Mouse (Mus musculus): ENCODE results near the gene Nyx. TPM values are rescaled to one million over a fixed set of nuclear protein-coding genes. Genes with fewer than 3 reads are reported as not detected.
A peak's percentile ranks its signal among the peaks of the same experiment; 100 is the strongest.

Nyx gene
- total and polyA plus RNA-seq, 3 experiments = 0.14 to 0.23 (median 0.23) TPM

DNA sequence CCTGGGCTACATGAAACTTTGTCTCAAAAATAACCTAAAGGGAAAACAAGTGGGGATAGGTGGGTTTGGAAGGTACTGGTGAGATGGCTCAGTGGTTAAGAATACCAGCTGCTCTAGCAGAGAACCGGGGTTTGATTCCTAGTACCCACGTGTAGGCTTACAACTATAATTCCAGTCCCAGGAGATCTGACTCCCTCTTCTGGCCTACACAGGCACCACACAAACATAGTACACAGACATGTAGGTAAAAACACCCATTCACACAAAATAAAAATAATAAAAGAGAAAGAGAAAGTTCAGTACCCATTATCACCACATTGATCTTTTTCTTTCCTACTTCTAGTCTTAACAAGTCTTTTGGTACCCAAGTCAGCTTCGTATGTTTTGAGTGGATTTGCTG, 6.0 kb downstream of the Nyx start:
- no peak for DNase-seq
- no peak overlapping the region for H3K9ac ChIP-seq (ENCODE audit: low read depth, low read length)
- no peak overlapping the region for H3K27ac ChIP-seq
- no peak for TF ChIP-seq EP300 (IDR thresholded peaks at IDR 0.05; ENCODE audit: insufficient read depth, low read depth, low read length)
- no peak for TF ChIP-seq CTCF (IDR thresholded peaks at IDR 0.05)
- no peak for TF ChIP-seq POLR2A (IDR thresholded peaks at IDR 0.05; ENCODE audit: insufficient read depth, low read depth, low read length)
- intact Hi-C loops (cut with DNase I) = no loop called here
- H3K79me2 ChIP-seq (replicated peaks; ENCODE audit: control insufficient read depth, insufficient read depth, low read length) = no peaks in the 10 kb centered on the region
- peaks cover 6% of the 10 kb centered on the region for H3K36me3 ChIP-seq (ENCODE audit: control insufficient read depth, insufficient read depth, low read length)
- no peak overlapping the region for H3K4me3 ChIP-seq
- H3K27me3 ChIP-seq (ENCODE audit: control insufficient read depth, insufficient read depth, low read length) = no peaks in the 10 kb centered on the region
- 76% methylated on average over 3 of the region's 3 CpGs for WGBS
- peaks cover 8% of the 10 kb centered on the region for H3K4me1 ChIP-seq (ENCODE audit: control insufficient read depth, insufficient read depth, low read length)

DNA sequence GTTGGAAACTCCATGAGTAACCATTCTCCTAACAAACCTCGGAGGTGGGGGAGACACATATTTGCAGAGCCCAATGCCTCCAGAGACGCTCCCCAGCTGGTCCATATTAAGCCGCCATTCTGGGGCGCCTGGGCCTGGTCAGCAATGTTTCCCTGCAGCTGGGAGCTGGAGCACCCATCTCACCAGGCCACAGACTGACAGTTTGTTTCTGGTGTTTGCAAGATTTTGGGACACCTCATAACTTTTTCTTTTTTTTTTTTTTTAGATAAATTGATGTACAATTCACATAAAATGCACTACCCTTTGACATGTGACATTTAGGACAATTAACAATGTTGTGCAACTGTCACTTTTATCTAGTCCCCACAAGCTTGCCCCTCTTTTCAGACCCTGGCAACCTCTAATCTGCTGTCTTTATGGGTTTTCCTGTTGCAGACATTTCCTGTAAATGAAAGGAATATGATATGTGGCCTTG, 6.9 kb downstream of the Nyx start:
- no peak for DNase-seq
- H3K27ac ChIP-seq = no peak overlapping the region; the same call in 1 of the 2 replicates
- H3K9ac ChIP-seq (ENCODE audit: low read depth, low read length) = no peak overlapping the region
- WGBS = 79% methylated on average over 4 of the region's 4 CpGs
- TF ChIP-seq CTCF (IDR thresholded peaks at IDR 0.05) (no peak), EP300 (IDR thresholded peaks at IDR 0.05; ENCODE audit: insufficient read depth, low read depth, low read length) (no peak), POLR2A (IDR thresholded peaks at IDR 0.05; ENCODE audit: insufficient read depth, low read depth, low read length) (no peak)
- intact Hi-C loops (cut with DNase I) = no loop called here
- H3K36me3 ChIP-seq (ENCODE audit: control insufficient read depth, insufficient read depth, low read length) = peaks cover 6% of the 10 kb centered on the region
- H3K27me3 ChIP-seq (ENCODE audit: control insufficient read depth, insufficient read depth, low read length) = no peaks in the 10 kb centered on the region
- H3K4me1 ChIP-seq (ENCODE audit: control insufficient read depth, insufficient read depth, low read length) = peaks cover 5% of the 10 kb centered on the region
- no peaks in the 10 kb centered on the region for H3K79me2 ChIP-seq (replicated peaks; ENCODE audit: control insufficient read depth, insufficient read depth, low read length)
- no peak overlapping the region for H3K4me3 ChIP-seq

DNA sequence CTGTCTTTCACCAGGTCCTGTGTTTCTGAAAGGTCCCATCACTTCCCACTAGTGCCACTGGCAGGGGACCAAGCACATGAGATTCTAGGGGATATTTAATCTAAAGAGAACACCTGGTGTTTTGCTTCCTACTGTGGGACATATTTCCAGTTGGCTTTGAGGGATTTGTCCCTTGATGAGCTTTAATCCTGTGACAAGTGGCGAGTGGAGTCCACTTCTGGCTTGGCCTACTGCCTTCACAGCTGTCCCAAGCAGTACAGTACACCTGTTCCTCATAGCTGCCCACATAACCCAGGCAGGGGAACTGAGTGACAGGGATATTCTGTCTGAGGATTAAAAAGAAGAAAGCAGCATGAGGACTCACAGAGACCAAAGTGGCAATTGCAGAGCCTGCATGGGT, 9.5 kb downstream of the Nyx start:
- no peak for TF ChIP-seq POLR2A (IDR thresholded peaks at IDR 0.05; ENCODE audit: insufficient read depth, low read depth, low read length)
- TF ChIP-seq CTCF (IDR thresholded peaks at IDR 0.05) = no peak
- no peak for TF ChIP-seq EP300 (IDR thresholded peaks at IDR 0.05; ENCODE audit: insufficient read depth, low read depth, low read length)
- no peaks in the 10 kb centered on the region for H3K79me2 ChIP-seq (replicated peaks; ENCODE audit: control insufficient read depth, insufficient read depth, low read length)
- WGBS = 52% methylated on average over 1 of the region's 1 CpGs
- H3K27me3 ChIP-seq (ENCODE audit: control insufficient read depth, insufficient read depth, low read length) = no peaks in the 10 kb centered on the region
- H3K36me3 ChIP-seq (ENCODE audit: control insufficient read depth, insufficient read depth, low read length) = no peaks in the 10 kb centered on the region
- intact Hi-C loops (cut with DNase I) = no loop called here
- no peak overlapping the region for H3K27ac ChIP-seq
- H3K4me3 ChIP-seq = no peak overlapping the region
- no peak for DNase-seq
- H3K4me1 ChIP-seq (ENCODE audit: control insufficient read depth, insufficient read depth, low read length) = no peaks in the 10 kb centered on the region
- no peak overlapping the region for H3K9ac ChIP-seq (ENCODE audit: low read depth, low read length)

DNA sequence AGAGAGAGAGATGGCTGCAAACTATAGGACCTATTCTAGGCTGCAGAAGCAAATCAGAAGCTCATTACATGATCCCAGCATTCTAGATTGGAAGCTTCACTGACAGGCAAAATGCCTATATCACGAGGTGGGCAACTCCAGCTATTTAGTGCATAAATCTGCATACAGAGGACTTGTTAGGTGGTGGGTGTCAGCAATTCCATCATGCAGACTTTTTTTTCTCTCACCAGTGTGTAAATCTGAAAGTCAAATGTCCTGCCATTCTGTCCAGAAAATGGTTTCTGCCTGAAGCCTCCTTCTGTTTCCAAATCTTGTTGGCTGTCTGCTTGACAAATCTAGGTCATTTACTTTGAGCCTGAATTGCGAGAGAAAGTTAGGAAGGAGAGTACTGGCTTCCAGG, 11.7 kb downstream of the Nyx start:
- TF ChIP-seq POLR2A (IDR thresholded peaks at IDR 0.05; ENCODE audit: insufficient read depth, low read depth, low read length) (no peak), CTCF (IDR thresholded peaks at IDR 0.05) (no peak)

DNA sequence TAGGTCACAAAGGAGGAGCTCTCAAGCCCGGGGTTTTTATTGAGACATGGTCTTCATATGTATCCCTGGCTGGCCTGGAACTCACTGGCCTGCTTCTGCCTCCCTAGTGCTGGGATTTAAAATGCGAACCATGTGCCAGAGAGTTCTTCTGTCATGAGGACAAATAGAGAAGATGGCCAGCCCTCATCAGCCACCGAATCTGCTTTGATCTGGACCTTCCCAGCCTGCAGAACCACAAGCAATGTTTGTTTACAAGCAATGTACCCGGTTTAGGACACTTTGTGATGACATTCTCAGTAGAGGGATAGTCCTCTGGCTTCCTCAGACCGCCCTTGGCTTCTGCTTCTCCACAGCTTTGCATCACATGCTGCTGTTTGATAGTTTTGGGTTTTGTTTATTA, 12.4 kb downstream of the Nyx start:
- Histone ChIP-seq H3K27ac (peak overlapping the region; percentile 19; the same call in 1 of the 2 replicates), H3K9ac (ENCODE audit: low read depth, low read length) (no peak overlapping the region), H3K79me2 (replicated peaks; ENCODE audit: control insufficient read depth, insufficient read depth, low read length) (no peaks in the 10 kb centered on the region), H3K27me3 (ENCODE audit: control insufficient read depth, insufficient read depth, low read length) (no peaks in the 10 kb centered on the region), H3K4me3 (no peak overlapping the region), H3K4me1 (ENCODE audit: control insufficient read depth, insufficient read depth, low read length) (peaks cover 2% of the 10 kb centered on the region; the same call in 1 of the 2 replicates), H3K36me3 (ENCODE audit: control insufficient read depth, insufficient read depth, low read length) (no peaks in the 10 kb centered on the region)
- intact Hi-C loops (cut with DNase I) = no loop called here
- WGBS = 55% methylated on average over 5 of the region's 5 CpGs
- no peak for DNase-seq
- no peak for TF ChIP-seq POLR2A (IDR thresholded peaks at IDR 0.05; ENCODE audit: insufficient read depth, low read depth, low read length)
- TF ChIP-seq CTCF (IDR thresholded peaks at IDR 0.05) = no peak
- no peak for TF ChIP-seq EP300 (IDR thresholded peaks at IDR 0.05; ENCODE audit: insufficient read depth, low read depth, low read length)

More for the DNA sequence above, 11.7 kb downstream of the Nyx start:
- Histone ChIP-seq H3K27me3 (ENCODE audit: control insufficient read depth, insufficient read depth, low read length) (no peaks in the 10 kb centered on the region), H3K4me1 (ENCODE audit: control insufficient read depth, insufficient read depth, low read length) (no peaks in the 10 kb centered on the region), H3K9ac (ENCODE audit: low read depth, low read length) (no peak overlapping the region), H3K36me3 (ENCODE audit: control insufficient read depth, insufficient read depth, low read length) (no peaks in the 10 kb centered on the region), H3K79me2 (replicated peaks; ENCODE audit: control insufficient read depth, insufficient read depth, low read length) (no peaks in the 10 kb centered on the region), H3K4me3 (no peak overlapping the region), H3K27ac (no peak overlapping the region)
- 50% methylated on average over 2 of the region's 2 CpGs for WGBS
- DNase-seq = no peak
- intact Hi-C loops (cut with DNase I) = no loop called here

DNA sequence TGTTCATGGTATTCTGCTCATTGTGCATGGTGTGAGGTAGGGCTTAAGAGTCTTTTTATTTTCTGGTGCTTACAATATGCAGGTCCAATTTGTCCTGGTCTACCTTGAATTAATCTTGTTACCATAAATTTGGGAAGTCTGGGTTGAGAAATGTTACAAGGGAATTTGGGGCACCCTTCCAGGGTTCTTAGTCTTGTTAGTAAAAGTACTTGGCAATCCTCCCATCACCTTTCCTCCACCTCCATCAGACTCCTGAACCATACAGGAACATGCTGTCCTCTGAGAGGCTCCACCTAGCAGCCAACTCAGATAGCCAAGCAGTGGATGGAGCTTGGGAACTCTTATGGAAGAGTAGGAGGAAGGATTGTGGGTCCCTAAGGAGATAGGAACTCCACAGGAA, 13.7 kb downstream of the Nyx start:
- no peak overlapping the region for H3K4me3 ChIP-seq
- no peaks in the 10 kb centered on the region for H3K36me3 ChIP-seq (ENCODE audit: control insufficient read depth, insufficient read depth, low read length)
- no peaks in the 10 kb centered on the region for H3K27me3 ChIP-seq (ENCODE audit: control insufficient read depth, insufficient read depth, low read length)
- H3K79me2 ChIP-seq (replicated peaks; ENCODE audit: control insufficient read depth, insufficient read depth, low read length) = no peaks in the 10 kb centered on the region
- H3K4me1 ChIP-seq (ENCODE audit: control insufficient read depth, insufficient read depth, low read length) = peaks cover 2% of the 10 kb centered on the region; the same call in 1 of the 2 replicates
- intact Hi-C loops (cut with DNase I) = no loop called here
- no peak for TF ChIP-seq CTCF (IDR thresholded peaks at IDR 0.05)
- no peak for TF ChIP-seq EP300 (IDR thresholded peaks at IDR 0.05; ENCODE audit: insufficient read depth, low read depth, low read length)
- TF ChIP-seq POLR2A (IDR thresholded peaks at IDR 0.05; ENCODE audit: insufficient read depth, low read depth, low read length) = no peak
- DNase-seq = no peak
- no peak overlapping the region for H3K9ac ChIP-seq (ENCODE audit: low read depth, low read length)
- no peak overlapping the region for H3K27ac ChIP-seq
